Mouse (Mus musculus) liver, embryonic 14.5 days (tissue): ENCODE data around the gene Bnip3. TPM values are rescaled to one million over a fixed set of nuclear protein-coding genes. Genes with fewer than 3 reads are reported as not detected.

Experiments used
- ATAC-seq: fragments of 200-750 bp; cut with Nextera tagmentation; 2 replicates; pipeline ENCODE4 v1.8.0; 2017; ENCODE audit warnings: moderate number of reproducible peaks, mild to moderate bottlenecking, moderate library complexity; ENCODE audit not compliant: insufficient read depth
- DNase-seq, 3 experiments: peaks; one replicate each; pipeline ENCODE4 v3.0.0-alpha.2; 2012 to 2013; ENCODE audit warnings: low read depth in 3 of 3, low spot score in 3 of 3
- H3K27ac ChIP-seq: fragments of 300-500 bp; sonication (generic); 2 replicates; pipeline ENCODE4 v1.5.1; 2014; ENCODE audit warnings: moderate library complexity, mild to moderate bottlenecking, control low read depth, inconsistent platforms
- H3K27me3 ChIP-seq: fragments of 300-500 bp; sonication (generic); 2 replicates; pipeline ENCODE4 v1.6.1; 2014; ENCODE audit warnings: mild to moderate bottlenecking, low read length, moderate library complexity; ENCODE audit not compliant: control insufficient read depth, insufficient read depth
- H3K36me3 ChIP-seq: fragments of 300-500 bp; sonication (generic); replicated peaks from 2 replicates; pipeline ENCODE4 v1.6.1; 2014; ENCODE audit warnings: low read depth; ENCODE audit not compliant: control insufficient read depth, insufficient read depth
- H3K4me1 ChIP-seq, 2 experiments: fragments of 200-500 bp in 1 of 2; fragments of 300-500 bp in 1 of 2; sonication (generic) in 1 of 2; replicated peaks; 2 replicates each; pipeline ENCODE4 v1.6.1; 2012 to 2014; ENCODE audit warnings: antibody characterized with exemption in 1 of 2, inconsistent platforms in 1 of 2, low read length in 1 of 2; ENCODE audit not compliant: control insufficient read depth in 2 of 2, insufficient read depth in 2 of 2
- H3K4me2 ChIP-seq: fragments of 300-500 bp; sonication (generic); 2 replicates; pipeline ENCODE4 v1.6.1; 2014; ENCODE audit warnings: low read depth, mild to moderate bottlenecking, control low read depth, moderate library complexity
- H3K4me3 ChIP-seq, 2 experiments: fragments of 200-500 bp in 1 of 2; fragments of 300-500 bp in 1 of 2; sonication (generic) in 1 of 2; 2 replicates each; pipeline ENCODE4 v1.5.1; 2012 to 2014; ENCODE audit warnings: low read depth in 2 of 2, low read length in 2 of 2, mild to moderate bottlenecking in 2 of 2, control low read depth in 1 of 2, inconsistent platforms in 1 of 2, moderate library complexity in 1 of 2; ENCODE audit not compliant: insufficient read depth in 1 of 2
- H3K9ac ChIP-seq: fragments of 300-500 bp; sonication (generic); replicated peaks from 2 replicates; pipeline ENCODE4 v1.6.1; 2014; ENCODE audit warnings: mild to moderate bottlenecking, control low read depth, moderate library complexity
- H3K9me3 ChIP-seq: fragments of 300-500 bp; sonication (generic); 2 replicates; pipeline ENCODE4 v1.6.1; 2016; ENCODE audit warnings: low read length, mixed read lengths; ENCODE audit not compliant: control insufficient read depth
- CTCF ChIP-seq: IDR thresholded peaks from 2 replicates; pipeline ENCODE4 v1.5.1; 2016; ENCODE audit warnings: antibody characterized with exemption, low read depth, control low read depth
- EP300 ChIP-seq: IDR thresholded peaks from 2 replicates; pipeline ENCODE4 v1.6.1; 2016; ENCODE audit warnings: antibody characterized with exemption, low read depth
- WGBS: fragments of 180-500 bp; shearing (Covaris S2); extraction: QIAGEN DNeasy Blood & Tissue Kit; methylation state at CpG from one replicate; pipeline ENCODE4 v1.1.7; 2014; ENCODE audit not compliant: insufficient replicate concordance; 5-methylcytosine and 5-hydroxymethylcytosine counted together
- polyA plus RNA-seq, 2 experiments: library from polyadenylated mRNA; depleted of rRNA in 1 of 2; stranded (reverse) in 1 of 2; unstranded in 1 of 2; fragments of >200 nt; fragmentation: Nextera tagmentation in 1 of 2; extraction: Ambion mirVana in 1 of 2; gene quantifications; 2 replicates each; pipeline versions ENCODE4 v1.2.1 to v1.2.3; 2012 to 2014

Gene Bnip3
- polyA plus RNA-seq, 2 experiments = 18.7 to 77.1 TPM

GRCm38 (mm10) chr7:138841436-138842151 lies 67.7 kb downstream of the Bnip3 start:
- ATAC-seq (no peak), DNase-seq (no peak)
- H3K9ac ChIP-seq = no peak overlapping the region
- no peak overlapping the region for H3K4me2 ChIP-seq
- TF ChIP-seq CTCF = no peak
- TF ChIP-seq EP300 = no peak
- WGBS = 70% methylated on average over 3 of the region's 3 CpGs
- no peak overlapping the region for H3K27ac ChIP-seq
- no peaks in the 10 kb centered on the region for H3K27me3 ChIP-seq
- H3K4me1 ChIP-seq = peaks cover 8 to 9% of the 10 kb centered on the region in 2 experiments
- no peaks in the 10 kb centered on the region for H3K9me3 ChIP-seq
- H3K4me3 ChIP-seq = no peak overlapping the region
- no peaks in the 10 kb centered on the region for H3K36me3 ChIP-seq

Other genes starting within 250 kb of the Bnip3 start
- 9.2 and 13.9 TPM in 2 replicates for gene Ppp2r2d, start 63.4 kb downstream of the Bnip3 start, polyA plus RNA-seq (2012; rRNA removed)
- gene Ppp2r2d, start 63.4 kb downstream of the Bnip3 start, polyA plus RNA-seq (2014; fragmentation: Nextera tagmentation; extraction: Ambion mirVana) = 14.2 and 18.3 TPM in 2 replicates
- 6.3 and 7.0 TPM in 2 replicates for gene Mapk1ip1, start 63.2 kb downstream of the Bnip3 start, polyA plus RNA-seq (2012; rRNA removed)
- 1.9 and 2.3 TPM in 2 replicates for gene Mapk1ip1, start 63.2 kb downstream of the Bnip3 start, polyA plus RNA-seq (2014; fragmentation: Nextera tagmentation; extraction: Ambion mirVana)
- gene Jakmip3, start 31.2 kb upstream of the Bnip3 start, polyA plus RNA-seq (2012; rRNA removed) = 0.01 TPM in 1 of 2 replicates, not detected in the other
- not detected in 2 replicates for gene Jakmip3, start 31.2 kb upstream of the Bnip3 start, polyA plus RNA-seq (2014; fragmentation: Nextera tagmentation; extraction: Ambion mirVana)
- gene Dpysl4, start 176.5 kb upstream of the Bnip3 start, polyA plus RNA-seq (2012; rRNA removed) = 0.10 and 0.18 TPM in 2 replicates
- 0.08 and 0.15 TPM in 2 replicates for gene Dpysl4, start 176.5 kb upstream of the Bnip3 start, polyA plus RNA-seq (2014; fragmentation: Nextera tagmentation; extraction: Ambion mirVana)